In the genomic region with DNA sequence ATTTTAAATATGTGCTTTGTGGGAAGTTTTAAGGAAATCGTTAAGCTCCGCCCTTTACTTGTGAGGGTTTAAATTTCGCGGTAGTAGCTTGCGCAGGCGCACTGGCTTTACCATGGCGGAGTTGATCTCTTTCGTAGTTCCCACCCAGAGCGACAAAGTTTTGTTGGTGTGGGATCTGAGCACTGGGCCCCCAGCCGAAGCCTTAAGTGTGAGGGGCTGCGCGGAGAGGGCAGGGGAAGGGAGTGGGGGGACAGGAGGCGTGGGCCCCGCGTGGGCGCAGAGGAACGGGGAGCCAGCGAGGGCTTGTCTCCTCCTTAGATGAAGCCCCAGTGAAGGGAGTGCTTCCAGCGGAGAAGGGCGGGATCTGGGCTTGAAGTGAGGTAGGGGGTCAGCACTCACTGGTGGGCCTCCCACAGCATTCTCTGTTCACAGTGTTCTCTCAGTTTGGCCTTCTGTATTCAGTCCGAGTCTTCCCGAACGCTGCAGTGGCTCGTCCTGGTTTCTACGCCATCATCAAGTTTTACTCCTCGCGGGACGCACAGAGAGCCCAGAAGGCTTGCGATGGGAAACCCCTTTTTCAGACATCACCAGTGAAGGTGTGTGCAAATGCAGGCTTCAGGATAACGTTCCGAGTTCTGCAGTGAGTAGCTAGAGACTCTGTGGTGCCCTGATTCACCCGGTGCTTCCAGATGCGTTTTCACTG, we compare ENCODE assay signal across 7 mouse cellular contexts. TPM values are rescaled to one million over a fixed set of nuclear protein-coding genes. Genes with fewer than 3 reads are reported as not detected.
DNase-seq lines count a peak whose midpoint lies in the region; ATAC-seq and TF ChIP-seq lines count a peak whose summit lies in the region.

No protein-coding gene starts in this region.

- H3K4me2 ChIP-seq in intestine, embryonic 16.5 days (ENCODE audit: low read depth, low read length) = peak overlapping the region; percentile 88
- H3K4me2 ChIP-seq in midbrain, embryonic 12.5 days (replicated peaks) = peak overlapping the region; percentile 86

- H3K27ac ChIP-seq in intestine, embryonic 16.5 days (ENCODE audit: low read length) = peak overlapping the region; percentile 100
- peak overlapping the region; percentile 96 for H3K27ac ChIP-seq in limb, embryonic 10.5 days
- peak overlapping the region; percentile 96 for H3K27ac ChIP-seq in midbrain, embryonic 12.5 days (replicated peaks)
- peak overlapping the region; percentile 93 for H3K27ac ChIP-seq in spleen, adult 2 months (ENCODE audit: insufficient read depth, low read length)

- intact Hi-C loops in gastrocnemius, postnatal 36 days (cut with DNase I) = no loop called here

- H3K36me3 ChIP-seq in intestine, embryonic 16.5 days (ENCODE audit: control insufficient read depth, insufficient read depth, low read length) = no peaks in the 10 kb centered on the region
- no peaks in the 10 kb centered on the region for H3K36me3 ChIP-seq in limb, embryonic 10.5 days
- no peaks in the 10 kb centered on the region for H3K36me3 ChIP-seq in midbrain, embryonic 12.5 days
- peaks cover 2% of the 10 kb centered on the region; the same call in 1 of the 2 replicates for H3K36me3 ChIP-seq in spleen, adult 2 months (ENCODE audit: control insufficient read depth, insufficient read depth, low read length)

- TF ChIP-seq CTCF in spleen, adult 2 months (IDR thresholded peaks at IDR 0.05; ENCODE audit: extremely low read depth, insufficient read depth, insufficient read length, insufficient replicate concordance) = no peak

- WGBS in intestine, embryonic 16.5 days = under 1% methylated on average over 33 of the region's 33 CpGs
- WGBS in limb, embryonic 10.5 days = under 1% methylated on average over 33 of the region's 33 CpGs
- under 1% methylated on average over 33 of the region's 33 CpGs for WGBS in midbrain, embryonic 12.5 days
- WGBS in spleen, adult 2 months = under 1% methylated on average over 32 of the region's 33 CpGs

- H3K9ac ChIP-seq in intestine, embryonic 16.5 days (ENCODE audit: low read depth, low read length) = peak overlapping the region; percentile 95
- peak overlapping the region; percentile 62 for H3K9ac ChIP-seq in midbrain, embryonic 12.5 days (replicated peaks)

- no peaks in the 10 kb centered on the region for H3K27me3 ChIP-seq in intestine, embryonic 16.5 days (replicated peaks; ENCODE audit: control insufficient read depth, insufficient read depth, low read length)
- no peaks in the 10 kb centered on the region for H3K27me3 ChIP-seq in limb, embryonic 10.5 days (ENCODE audit: low read depth, poor library complexity, severe bottlenecking)
- no peaks in the 10 kb centered on the region for H3K27me3 ChIP-seq in midbrain, embryonic 12.5 days
- no peaks in the 10 kb centered on the region for H3K27me3 ChIP-seq in spleen, adult 2 months (ENCODE audit: control insufficient read depth, insufficient read depth, low read length)

- no peaks in the 10 kb centered on the region; the same call in 1 of the 2 replicates for H3K9me3 ChIP-seq in intestine, embryonic 16.5 days (ENCODE audit: control insufficient read depth, low read length)
- no peaks in the 10 kb centered on the region for H3K9me3 ChIP-seq in limb, embryonic 10.5 days (replicated peaks)
- no peaks in the 10 kb centered on the region for H3K9me3 ChIP-seq in midbrain, embryonic 12.5 days

- DNase-seq in adrenal gland, postnatal 10 days = peak; percentile 92
- peak; percentile 95 for DNase-seq in embryo, embryonic 11 days
- DNase-seq in gastrocnemius, postnatal 36 days = peak; percentile 80 to 81
- DNase-seq in limb, embryonic 10.5 days (ENCODE audit: low spot score) = peak; percentile 94
- DNase-seq in spleen, adult 2 months (ENCODE audit: low read depth in 1 of 2, low spot score in 2 of 2) = peak; percentile 83 to 87

- H3K4me3 ChIP-seq in intestine, embryonic 16.5 days (ENCODE audit: low read length) = peak overlapping the region; percentile 70
- peak overlapping the region; percentile 60 for H3K4me3 ChIP-seq in limb, embryonic 10.5 days
- H3K4me3 ChIP-seq in midbrain, embryonic 12.5 days = peak overlapping the region; percentile 55
- peak overlapping the region; percentile 91 for H3K4me3 ChIP-seq in spleen, adult 2 months (ENCODE audit: extremely low read depth, insufficient read depth, insufficient read length)

- 0 out of 2 replicates have a peak, but pooled peaks cover 2% of the 10 kb centered on the region for H3K4me1 ChIP-seq in intestine, embryonic 16.5 days (ENCODE audit: control insufficient read depth, insufficient read depth, low read length)
- H3K4me1 ChIP-seq in limb, embryonic 10.5 days = peaks cover 20% of the 10 kb centered on the region
- H3K4me1 ChIP-seq in midbrain, embryonic 12.5 days = peaks cover 12% of the 10 kb centered on the region
- H3K4me1 ChIP-seq in spleen, adult 2 months (ENCODE audit: control insufficient read depth, insufficient read depth, insufficient read length) = peaks cover 2% of the 10 kb centered on the region

- TF ChIP-seq POLR2A in spleen, adult 2 months (IDR thresholded peaks at IDR 0.05; ENCODE audit: low read depth, low read length) = peak; percentile 13; the same call in 1 of the 2 replicates

- ATAC-seq in intestine, embryonic 16.5 days = peak; percentile 43
- ATAC-seq in midbrain, embryonic 12.5 days (ENCODE audit: low FRiP score, low read depth) = peak; percentile 41

RNA-seq across cellular contexts. Expression of a gene that starts 1.0 kb away (rescaled TPM):
- total RNA-seq in adrenal gland, postnatal 10 days (2021) = 10 to 100 TPM; 22.5 to 26.4 TPM
- 10 to 100 TPM; 22.4 to 24.3 TPM for total RNA-seq in gastrocnemius, postnatal 36 days (2021)
- 36.3 and 41.7 TPM in 2 replicates for polyA plus RNA-seq in intestine, embryonic 16.5 days (2015; fragmentation: Nextera tagmentation; extraction: Ambion mirVana)
- polyA plus RNA-seq in limb, embryonic 10.5 days (2016; fragmentation: Nextera tagmentation; extraction: Ambion mirVana) = 18.7 and 22.3 TPM in 2 replicates
- 41.9 and 48.9 TPM in 2 replicates for polyA plus RNA-seq in midbrain, embryonic 12.5 days (2016; fragmentation: Nextera tagmentation; extraction: Ambion mirVana)
- 17.6 and 18.8 TPM in 2 replicates for polyA plus RNA-seq in spleen, adult 2 months (2012; rRNA removed)

RNA-seq across cellular contexts. Expression of a gene that starts 29.0 kb away (rescaled TPM):
- not detected for total RNA-seq in adrenal gland, postnatal 10 days (2021)
- not detected for total RNA-seq in gastrocnemius, postnatal 36 days (2021)
- not detected in 2 replicates for polyA plus RNA-seq in intestine, embryonic 16.5 days (2015; fragmentation: Nextera tagmentation; extraction: Ambion mirVana)
- polyA plus RNA-seq in limb, embryonic 10.5 days (2016; fragmentation: Nextera tagmentation; extraction: Ambion mirVana) = not detected in 2 replicates
- not detected in 2 replicates for polyA plus RNA-seq in midbrain, embryonic 12.5 days (2016; fragmentation: Nextera tagmentation; extraction: Ambion mirVana)
- polyA plus RNA-seq in spleen, adult 2 months (2012; rRNA removed) = not detected in 2 replicates

RNA-seq across cellular contexts. Expression of a gene that starts 37.3 kb away (rescaled TPM):
- total RNA-seq in adrenal gland, postnatal 10 days (2021) = 10 to 100 TPM; 10.4 to 16.7 TPM
- total RNA-seq in gastrocnemius, postnatal 36 days (2021) = 1 to 10 TPM; 4.7 to 9.3 TPM
- 6.6 and 6.9 TPM in 2 replicates for polyA plus RNA-seq in intestine, embryonic 16.5 days (2015; fragmentation: Nextera tagmentation; extraction: Ambion mirVana)
- 1.9 and 2.4 TPM in 2 replicates for polyA plus RNA-seq in limb, embryonic 10.5 days (2016; fragmentation: Nextera tagmentation; extraction: Ambion mirVana)
- 6.5 and 8.4 TPM in 2 replicates for polyA plus RNA-seq in midbrain, embryonic 12.5 days (2016; fragmentation: Nextera tagmentation; extraction: Ambion mirVana)
- 9.1 and 11.5 TPM in 2 replicates for polyA plus RNA-seq in spleen, adult 2 months (2012; rRNA removed)

RNA-seq across cellular contexts. Expression of a gene that starts 46.0 kb away (rescaled TPM):
- 10 to 100 TPM; 11.2 to 12.0 TPM for total RNA-seq in adrenal gland, postnatal 10 days (2021)
- total RNA-seq in gastrocnemius, postnatal 36 days (2021) = 1 to 10 TPM in 1 of 2 experiments, under 1 TPM in 1; 0.96 to 1.8 TPM
- 38.6 and 49.4 TPM in 2 replicates for polyA plus RNA-seq in intestine, embryonic 16.5 days (2015; fragmentation: Nextera tagmentation; extraction: Ambion mirVana)
- 1.1 and 1.8 TPM in 2 replicates for polyA plus RNA-seq in limb, embryonic 10.5 days (2016; fragmentation: Nextera tagmentation; extraction: Ambion mirVana)
- 3.4 and 4.5 TPM in 2 replicates for polyA plus RNA-seq in midbrain, embryonic 12.5 days (2016; fragmentation: Nextera tagmentation; extraction: Ambion mirVana)
- 28.1 and 33.1 TPM in 2 replicates for polyA plus RNA-seq in spleen, adult 2 months (2012; rRNA removed)

Comparison
In these comparisons a context has a peak if more than half of its experiments do, and no peak if none do; other contexts are left out.
1. Peak in every context shown above with its lines: DNase-seq, ATAC-seq, H3K4me3 ChIP-seq and H3K27ac ChIP-seq.